Mouse (Mus musculus) MEL (cell line): ENCODE data around the gene Gm3373. TPM values are rescaled to one million over a fixed set of nuclear protein-coding genes. Genes with fewer than 3 reads are reported as not detected.
"Not testable (repeated sequence)": the region's sequence is repeated elsewhere in the genome, so short reads cannot be mapped to it uniquely, and the experiment has no call there.

Experiments used
- DNase-seq: peaks from one replicate; pipeline ENCODE4 v3.0.0; 2011; ENCODE audit warnings: low read depth, low spot score
- H3K27ac ChIP-seq: 2 replicates; pipeline ENCODE4 v1.5.1; 2012; ENCODE audit warnings: low read depth, mild to moderate bottlenecking, control low read depth, low read length, moderate library complexity; ENCODE audit not compliant: control insufficient read depth
- H3K27me3 ChIP-seq, 2 experiments: fragments of 150-350 bp in 1 of 2; sonication (generic) in 1 of 2; 2 replicates each; pipeline ENCODE4 v1.6.1; 2012; ENCODE audit warnings: low read length in 2 of 2, mild to moderate bottlenecking in 2 of 2, improper control_type of control experiment in 1 of 2, moderate library complexity in 1 of 2; ENCODE audit not compliant: insufficient read depth in 2 of 2, control insufficient read depth in 1 of 2
- H3K36me3 ChIP-seq, 2 experiments: 2 replicates each; pipeline ENCODE4 v1.6.1; 2012 to 2014; ENCODE audit warnings: low read length in 2 of 2, improper control_type of control experiment in 1 of 2, inconsistent platforms in 1 of 2, mild to moderate bottlenecking in 1 of 2; ENCODE audit not compliant: insufficient read depth in 2 of 2, control insufficient read depth in 1 of 2
- H3K4me1 ChIP-seq, 2 experiments: fragments of 150-350 bp in 1 of 2; sonication (generic) in 1 of 2; 2 replicates each; pipeline ENCODE4 v1.6.1; 2012; ENCODE audit warnings: low read length in 2 of 2, improper control_type of control experiment in 1 of 2, mild to moderate bottlenecking in 1 of 2; ENCODE audit not compliant: insufficient read depth in 2 of 2, control insufficient read depth in 1 of 2
- H3K4me3 ChIP-seq, 2 experiments: fragments of 150-350 bp in 1 of 2; sonication (generic) in 1 of 2; 2 replicates each; pipeline ENCODE4 v1.5.1; 2012; ENCODE audit warnings: low read depth in 2 of 2, low read length in 2 of 2, mild to moderate bottlenecking in 2 of 2, moderate library complexity in 2 of 2, control low read depth in 1 of 2, improper control_type of control experiment in 1 of 2; ENCODE audit not compliant: control insufficient read depth in 1 of 2, insufficient read depth in 1 of 2
- H3K79me2 ChIP-seq: 2 replicates; pipeline ENCODE4 v1.6.1; 2012; ENCODE audit warnings: mild to moderate bottlenecking, low read length, moderate library complexity; ENCODE audit not compliant: control insufficient read depth, poor library complexity, insufficient read depth
- H3K9ac ChIP-seq: 2 replicates; pipeline ENCODE4 v1.6.1; 2012; ENCODE audit warnings: low read depth, mild to moderate bottlenecking, control low read depth, low read length, moderate library complexity; ENCODE audit not compliant: control insufficient read depth, poor library complexity, severe bottlenecking
- H3K9me3 ChIP-seq: fragments of 150-350 bp; sonication (generic); replicated peaks from 2 replicates; pipeline ENCODE4 v1.6.1; 2012; ENCODE audit warnings: mild to moderate bottlenecking, low read length, improper control_type of control experiment, moderate library complexity; ENCODE audit not compliant: insufficient read depth
- polyA plus RNA-seq, 2 experiments: library from polyadenylated mRNA; stranded (reverse) in 1 of 2; unstranded in 1 of 2; fragments of >175 nt in 1 of 2; fragments of >200 nt in 1 of 2; gene quantifications; 2 replicates each; pipeline versions ENCODE4 v1.2.1 to v1.2.4; 2012; ENCODE audit warnings: low replicate concordance in 2 of 2, low read depth in 1 of 2; ENCODE audit not compliant: insufficient read length in 2 of 2, insufficient read depth in 1 of 2, missing spikeins in 1 of 2
- total RNA-seq: library from RNA; depleted of rRNA; stranded (reverse); fragments of 300-350 nt; gene quantifications from 2 replicates; pipeline ENCODE4 v1.2.3, GENCODE M21; 2012; rRNA removed

The Gm3373 gene
- total RNA-seq (not detected in 2 replicates), polyA plus RNA-seq (not detected)

GRCm38 (mm10) chr14:5741477-5741876 is at the start of gene Gm3373:
Gene Gm3373, minus strand, starts transcription at chr14:5741577.
- not testable (repeated sequence) for H3K4me3 ChIP-seq, H3K79me2 ChIP-seq, H3K36me3 ChIP-seq, H3K27ac ChIP-seq, H3K4me1 ChIP-seq, DNase-seq, H3K27me3 ChIP-seq, H3K9ac ChIP-seq, H3K9me3 ChIP-seq

DNA sequence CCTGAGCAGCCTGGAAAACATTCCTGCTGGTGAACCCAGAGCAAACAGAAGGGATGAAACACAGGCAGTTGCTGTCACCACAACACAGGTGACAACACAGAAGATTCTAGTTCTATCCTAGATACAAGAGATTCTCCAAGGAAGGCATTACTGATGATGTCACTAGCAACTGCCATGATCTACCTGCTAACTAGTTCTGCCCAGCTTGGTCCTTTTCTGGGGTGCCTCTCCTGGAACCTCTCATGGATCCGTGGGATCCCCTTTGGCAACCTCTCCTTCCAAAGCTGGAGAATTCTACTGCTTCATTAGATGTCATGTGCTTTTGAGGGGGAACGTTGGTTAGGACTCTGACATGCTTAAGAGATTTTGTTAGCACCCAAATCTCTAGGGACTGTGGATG is 54.0 kb downstream of the Gm3373 start, which contains the start of gene Gm9603:
Gene Gm9603, minus strand, starts transcription at position 101 of the 400 bp plus-strand sequence.
- not testable (repeated sequence) for DNase-seq, H3K4me1 ChIP-seq, H3K27me3 ChIP-seq, H3K36me3 ChIP-seq, H3K9me3 ChIP-seq, H3K27ac ChIP-seq, H3K9ac ChIP-seq, H3K4me3 ChIP-seq, H3K79me2 ChIP-seq

Other genes starting within 250 kb of the Gm3373 start
- not detected in 2 replicates for gene Gm3488, start 239.9 kb downstream of the Gm3373 start, total RNA-seq
- gene Gm3488, start 239.9 kb downstream of the Gm3373 start, polyA plus RNA-seq = not detected
- not detected in 2 replicates for gene Gm3532, start 203.1 kb downstream of the Gm3373 start, total RNA-seq
- gene Gm3532, start 203.1 kb downstream of the Gm3373 start, polyA plus RNA-seq = not detected
- gene Gm8265, start 108.5 kb downstream of the Gm3373 start, total RNA-seq = not detected in 2 replicates
- gene Gm8265, start 108.5 kb downstream of the Gm3373 start, polyA plus RNA-seq = not detected
- not detected in 2 replicates for gene Gm9603, start 54.1 kb downstream of the Gm3373 start, total RNA-seq
- not detected for gene Gm9603, start 54.1 kb downstream of the Gm3373 start, polyA plus RNA-seq
- gene Gm3383, start 66.4 kb upstream of the Gm3373 start, total RNA-seq = not detected in 2 replicates
- gene Gm3383, start 66.4 kb upstream of the Gm3373 start, polyA plus RNA-seq = not detected
- not detected in 2 replicates for gene Gm3424, start 88.8 kb upstream of the Gm3373 start, total RNA-seq
- gene Gm3424, start 88.8 kb upstream of the Gm3373 start, polyA plus RNA-seq = not detected
- not detected in 2 replicates for gene Gm8237, start 138.8 kb upstream of the Gm3373 start, total RNA-seq
- gene Gm8237, start 138.8 kb upstream of the Gm3373 start, polyA plus RNA-seq = not detected
- not detected in 2 replicates for gene Gm3248, start 220.2 kb upstream of the Gm3373 start, total RNA-seq
- gene Gm3248, start 220.2 kb upstream of the Gm3373 start, polyA plus RNA-seq = not detected
- not detected in 2 replicates for gene Gm3453, start 237.6 kb upstream of the Gm3373 start, total RNA-seq
- gene Gm3453, start 237.6 kb upstream of the Gm3373 start, polyA plus RNA-seq = not detected